Mouse (Mus musculus) forebrain, embryonic 10.5 days (tissue): ENCODE data around the gene Tkfc. TPM values are rescaled to one million over a fixed set of nuclear protein-coding genes. Genes with fewer than 3 reads are reported as not detected.

Experiments used
- DNase-seq: peaks from one replicate; pipeline ENCODE4 v3.0.0-alpha.2; 2017; ENCODE audit warnings: low spot score; ENCODE audit errors: extremely low spot score
- H3K27ac ChIP-seq: fragments of 300-500 bp; sonication (generic); 2 replicates; pipeline ENCODE4 v1.5.1; 2016; ENCODE audit warnings: mild to moderate bottlenecking
- H3K27me3 ChIP-seq: fragments of 300-500 bp; sonication (generic); 2 replicates; pipeline ENCODE4 v1.6.1; 2016; ENCODE audit warnings: mild to moderate bottlenecking; ENCODE audit not compliant: poor library complexity, severe bottlenecking
- H3K36me3 ChIP-seq: fragments of 300-500 bp; sonication (generic); replicated peaks from 2 replicates; pipeline ENCODE4 v1.6.1; 2016; ENCODE audit warnings: mild to moderate bottlenecking, moderate library complexity
- H3K4me1 ChIP-seq: fragments of 300-500 bp; sonication (generic); 2 replicates; pipeline ENCODE4 v1.6.1; 2016
- H3K4me3 ChIP-seq: fragments of 300-500 bp; sonication (generic); 2 replicates; pipeline ENCODE4 v1.5.1; 2016; ENCODE audit warnings: mild to moderate bottlenecking, moderate library complexity
- H3K9me3 ChIP-seq: fragments of 300-500 bp; sonication (generic); 2 replicates; pipeline ENCODE4 v1.6.1; 2016; ENCODE audit warnings: mild to moderate bottlenecking, moderate library complexity
- WGBS: fragments of 180-500 bp; shearing (Covaris S2); methylation state at CpG from one replicate; pipeline ENCODE4 v1.1.7; 2016; 5-methylcytosine and 5-hydroxymethylcytosine counted together
- polyA plus RNA-seq: library from polyadenylated mRNA; unstranded; fragments of >200 nt; fragmentation: Nextera tagmentation; extraction: Ambion mirVana; gene quantifications from 2 replicates; pipeline ENCODE4 v1.2.1, GENCODE M21; 2016

Tkfc gene
- polyA plus RNA-seq: 21.1 and 24.5 TPM in 2 replicates

GRCm38 (mm10) chr19:10605293-10605900 lies at the start of gene Tkfc, which contains the start of gene Ddb1:
Gene Tkfc (minus strand): TSS chr19:10605654.
Gene Ddb1 (plus strand): TSS chr19:10605327.
- WGBS: under 1% methylated on average over 49 of the region's 49 CpGs

GRCm38 (mm10) chr19:10648156-10648555 lies 42.7 kb upstream of the Tkfc start:
- Histone ChIP-seq H3K4me1 (no peaks in the 10 kb centered on the region), H3K9me3 (no peaks in the 10 kb centered on the region), H3K4me3 (no peak overlapping the region), H3K27me3 (no peaks in the 10 kb centered on the region), H3K36me3 (no peaks in the 10 kb centered on the region), H3K27ac (no peak overlapping the region)
- 84% methylated on average over 8 of the region's 8 CpGs for WGBS
- no peak for DNase-seq

More at GRCm38 (mm10) chr19:10605293-10605900, at the start of gene Tkfc, which contains the start of gene Ddb1:
- H3K27me3 ChIP-seq: no peaks in the 10 kb centered on the region
- no peaks in the 10 kb centered on the region for H3K9me3 ChIP-seq
- peaks cover 54% of the 10 kb centered on the region for H3K4me1 ChIP-seq
- H3K27ac ChIP-seq: peak within 1 kb of the TSS; percentile 96
- H3K4me3 ChIP-seq: peak within 1 kb of the TSS; percentile 98
- H3K36me3 ChIP-seq: peaks cover 40% of the 10 kb centered on the region
- peak; percentile 99 for DNase-seq

GRCm38 (mm10) chr19:10645616-10646015 lies 40.2 kb upstream of the Tkfc start:
- 95% methylated on average over 2 of the region's 2 CpGs for WGBS
- no peaks in the 10 kb centered on the region for H3K9me3 ChIP-seq
- H3K27ac ChIP-seq: no peak overlapping the region
- no peak for DNase-seq
- H3K4me3 ChIP-seq: no peak overlapping the region
- H3K36me3 ChIP-seq: no peaks in the 10 kb centered on the region
- H3K4me1 ChIP-seq: 0 out of 2 replicates have a peak, but pooled peaks cover 1% of the 10 kb centered on the region
- no peaks in the 10 kb centered on the region for H3K27me3 ChIP-seq

GRCm38 (mm10) chr19:10640589-10641378 lies 35.3 kb upstream of the Tkfc start:
- 56% methylated on average over 13 of the region's 13 CpGs for WGBS
- no peak for DNase-seq
- H3K9me3 ChIP-seq: no peaks in the 10 kb centered on the region
- H3K4me1 ChIP-seq: 0 out of 2 replicates have a peak, but pooled peaks cover 5% of the 10 kb centered on the region
- H3K36me3 ChIP-seq: no peaks in the 10 kb centered on the region
- H3K27ac ChIP-seq: no peak overlapping the region
- H3K27me3 ChIP-seq: peaks cover 8% of the 10 kb centered on the region
- H3K4me3 ChIP-seq: no peak overlapping the region

- peaks cover 8% of the 10 kb centered on the region for H3K4me1 ChIP-seq
- 27% methylated on average over 5 of the region's 5 CpGs for WGBS
- H3K27me3 ChIP-seq: peaks cover 15% of the 10 kb centered on the region
- H3K27ac ChIP-seq: no peak overlapping the region
- H3K4me3 ChIP-seq: no peak overlapping the region
- H3K9me3 ChIP-seq: no peaks in the 10 kb centered on the region
- no peaks in the 10 kb centered on the region for H3K36me3 ChIP-seq
- DNase-seq: no peak
Observed at GRCm38 (mm10) chr19:10640080-10640479, 34.6 kb upstream of the Tkfc start.

GRCm38 (mm10) chr19:10637840-10638239 lies 32.4 kb upstream of the Tkfc start:
- Histone ChIP-seq H3K27ac (no peak overlapping the region), H3K36me3 (no peaks in the 10 kb centered on the region), H3K27me3 (peaks cover 25% of the 10 kb centered on the region), H3K4me3 (no peak overlapping the region), H3K9me3 (no peaks in the 10 kb centered on the region), H3K4me1 (peaks cover 23% of the 10 kb centered on the region)
- WGBS: 69% methylated on average over 7 of the region's 7 CpGs
- DNase-seq: no peak

GRCm38 (mm10) chr19:10634872-10635318 lies 29.4 kb upstream of the Tkfc start:
- peak overlapping the region; percentile 50 for H3K4me3 ChIP-seq
- DNase-seq: peak; percentile 59
- H3K4me1 ChIP-seq: peaks cover 19% of the 10 kb centered on the region
- H3K36me3 ChIP-seq: peaks cover 26% of the 10 kb centered on the region
- H3K27me3 ChIP-seq: peaks cover 25% of the 10 kb centered on the region
- WGBS: 6% methylated on average over 21 of the region's 21 CpGs
- no peaks in the 10 kb centered on the region for H3K9me3 ChIP-seq
- peak overlapping the region; percentile 69 for H3K27ac ChIP-seq

- H3K9me3 ChIP-seq: no peaks in the 10 kb centered on the region
- peak within 1 kb of the TSS; percentile 69 for H3K27ac ChIP-seq
- H3K4me3 ChIP-seq: peak within 1 kb of the TSS; percentile 50
- 2% methylated on average over 32 of the region's 32 CpGs for WGBS
- DNase-seq: peak; percentile 63
- peaks cover 19% of the 10 kb centered on the region for H3K4me1 ChIP-seq
- H3K27me3 ChIP-seq: peaks cover 25% of the 10 kb centered on the region
- H3K36me3 ChIP-seq: peaks cover 32% of the 10 kb centered on the region
Observed at GRCm38 (mm10) chr19:10634106-10634871, 28.8 kb upstream of the Tkfc start, which contains the start of gene Vwce. Gene Vwce (plus strand): TSS chr19:10634213.

- Histone ChIP-seq H3K9me3 (no peaks in the 10 kb centered on the region), H3K27ac (no peak overlapping the region), H3K4me3 (no peak overlapping the region), H3K36me3 (peaks cover 71% of the 10 kb centered on the region), H3K27me3 (no peaks in the 10 kb centered on the region), H3K4me1 (peaks cover 37% of the 10 kb centered on the region)
- DNase-seq: no peak
- 94% methylated on average over 5 of the region's 5 CpGs for WGBS
Observed at GRCm38 (mm10) chr19:10608573-10609240, 3.3 kb upstream of the Tkfc start.

- peaks cover 54% of the 10 kb centered on the region for H3K4me1 ChIP-seq
- H3K27ac ChIP-seq: peak overlapping the region; percentile 96
- 7% methylated on average over 20 of the region's 20 CpGs for WGBS
- peak; percentile 34 for DNase-seq
- H3K9me3 ChIP-seq: no peaks in the 10 kb centered on the region
- peaks cover 44% of the 10 kb centered on the region for H3K36me3 ChIP-seq
- H3K4me3 ChIP-seq: peak overlapping the region; percentile 98
- H3K27me3 ChIP-seq: no peaks in the 10 kb centered on the region
Observed at GRCm38 (mm10) chr19:10605901-10606622, 608 bp upstream of the Tkfc start.

GRCm38 (mm10) chr19:10604534-10604933 lies 920 bp downstream of the Tkfc start:
- Histone ChIP-seq H3K27me3 (no peaks in the 10 kb centered on the region), H3K9me3 (no peaks in the 10 kb centered on the region), H3K4me1 (peaks cover 54% of the 10 kb centered on the region), H3K27ac (peak overlapping the region; percentile 96), H3K36me3 (peaks cover 40% of the 10 kb centered on the region), H3K4me3 (peak overlapping the region; percentile 98)
- 63% methylated on average over 3 of the region's 3 CpGs for WGBS
- DNase-seq: no peak
